Mouse (Mus musculus) heart, embryonic 16.5 days (tissue): ENCODE data around the gene Cep85l. TPM values are rescaled to one million over a fixed set of nuclear protein-coding genes. Genes with fewer than 3 reads are reported as not detected.

Experiments used
- ATAC-seq: fragments of 200-750 bp; cut with Nextera tagmentation; replicated peaks from 2 replicates; pipeline ENCODE4 v1.8.0; 2017; ENCODE audit warnings: moderate number of reproducible peaks; ENCODE audit not compliant: insufficient read depth, low FRiP score; ENCODE audit errors: extremely low read depth
- H3K27ac ChIP-seq: fragments of 300-500 bp; sonication (generic); 2 replicates; pipeline ENCODE4 v1.5.1; 2014; ENCODE audit warnings: mild to moderate bottlenecking, low read length, control low read depth, moderate library complexity
- H3K27me3 ChIP-seq: fragments of 300-500 bp; sonication (generic); 2 replicates; pipeline ENCODE4 v1.6.1; 2014; ENCODE audit warnings: low read length, mixed read lengths; ENCODE audit not compliant: control insufficient read depth, insufficient read depth
- H3K36me3 ChIP-seq: fragments of 300-500 bp; sonication (generic); 2 replicates; pipeline ENCODE4 v1.6.1; 2014; ENCODE audit not compliant: control insufficient read depth, insufficient read depth
- H3K4me1 ChIP-seq: fragments of 300-500 bp; sonication (generic); 2 replicates; pipeline ENCODE4 v1.6.1; 2014; ENCODE audit warnings: low read length, mixed read lengths; ENCODE audit not compliant: control insufficient read depth, insufficient read depth
- H3K4me2 ChIP-seq: fragments of 300-500 bp; sonication (generic); 2 replicates; pipeline ENCODE4 v1.6.1; 2014; ENCODE audit warnings: low read depth, mild to moderate bottlenecking, control low read depth, low read length
- H3K4me3 ChIP-seq: fragments of 300-500 bp; sonication (generic); 2 replicates; pipeline ENCODE4 v1.5.1; 2014; ENCODE audit warnings: mild to moderate bottlenecking, control low read depth, low read length
- H3K9ac ChIP-seq: fragments of 300-500 bp; sonication (generic); 2 replicates; pipeline ENCODE4 v1.6.1; 2014; ENCODE audit warnings: low read length, control low read depth
- H3K9me3 ChIP-seq: fragments of 300-500 bp; sonication (generic); replicated peaks from 2 replicates; pipeline ENCODE4 v1.6.1; 2016; ENCODE audit warnings: low read length; ENCODE audit not compliant: control insufficient read depth
- WGBS: fragments of 180-500 bp; shearing (Covaris S2); extraction: QIAGEN DNeasy Blood & Tissue Kit; methylation state at CpG from one replicate; pipeline ENCODE4 v1.1.7; 2014; 5-methylcytosine and 5-hydroxymethylcytosine counted together
- polyA plus RNA-seq: library from polyadenylated mRNA; unstranded; fragments of >200 nt; fragmentation: Nextera tagmentation; extraction: Ambion mirVana; gene quantifications from 2 replicates; pipeline ENCODE4 v1.2.1, GENCODE M21; 2015

The Cep85l gene
- polyA plus RNA-seq, 1 experiment from 2014 or later = 4.7 TPM

GRCm38 (mm10) chr10:53416152-53416712 is 36.5 kb upstream of the Cep85l start:
- Histone ChIP-seq H3K27me3 (no peaks in the 10 kb centered on the region), H3K9ac (no peak overlapping the region), H3K9me3 (no peaks in the 10 kb centered on the region), H3K36me3 (no peaks in the 10 kb centered on the region), H3K4me1 (peaks cover 5% of the 10 kb centered on the region), H3K27ac (no peak overlapping the region), H3K4me2 (no peak overlapping the region), H3K4me3 (no peak overlapping the region)
- no peak for ATAC-seq
- WGBS = 70% methylated on average over 9 of the region's 9 CpGs

GRCm38 (mm10) chr10:53415252-53415651 is 35.5 kb upstream of the Cep85l start:
- Histone ChIP-seq H3K9me3 (no peaks in the 10 kb centered on the region), H3K27ac (no peak overlapping the region), H3K27me3 (no peaks in the 10 kb centered on the region), H3K36me3 (no peaks in the 10 kb centered on the region), H3K9ac (no peak overlapping the region), H3K4me1 (peaks cover 4% of the 10 kb centered on the region), H3K4me3 (no peak overlapping the region), H3K4me2 (no peak overlapping the region)
- 68% methylated on average over 9 of the region's 9 CpGs for WGBS
- no peak for ATAC-seq

GRCm38 (mm10) chr10:53414092-53415085 is 34.6 kb upstream of the Cep85l start:
- no peak overlapping the region for H3K4me2 ChIP-seq
- 0 out of 2 replicates have a peak, but pooled peaks have one; percentile 35 for ATAC-seq

GRCm38 (mm10) chr10:53412936-53413335 is 33.2 kb upstream of the Cep85l start:
- Histone ChIP-seq H3K36me3 (no peaks in the 10 kb centered on the region), H3K27me3 (no peaks in the 10 kb centered on the region), H3K9me3 (no peaks in the 10 kb centered on the region), H3K4me2 (no peak overlapping the region), H3K27ac (no peak overlapping the region), H3K4me1 (peaks cover 4% of the 10 kb centered on the region), H3K9ac (no peak overlapping the region), H3K4me3 (no peak overlapping the region)
- 86% methylated on average over 3 of the region's 3 CpGs for WGBS
- ATAC-seq = no peak

More at GRCm38 (mm10) chr10:53414092-53415085, 34.6 kb upstream of the Cep85l start:
- WGBS = 40% methylated on average over 6 of the region's 6 CpGs
- H3K36me3 ChIP-seq = no peaks in the 10 kb centered on the region
- peak overlapping the region; percentile 15 for H3K27ac ChIP-seq
- peaks cover 4% of the 10 kb centered on the region for H3K4me1 ChIP-seq
- H3K4me3 ChIP-seq = no peak overlapping the region
- H3K9ac ChIP-seq = no peak overlapping the region
- no peaks in the 10 kb centered on the region for H3K27me3 ChIP-seq
- H3K9me3 ChIP-seq = no peaks in the 10 kb centered on the region

GRCm38 (mm10) chr10:53412165-53412564 is 32.4 kb upstream of the Cep85l start:
- Histone ChIP-seq H3K9ac (no peak overlapping the region), H3K9me3 (no peaks in the 10 kb centered on the region), H3K4me1 (peaks cover 4% of the 10 kb centered on the region), H3K27me3 (no peaks in the 10 kb centered on the region), H3K4me2 (no peak overlapping the region), H3K4me3 (no peak overlapping the region), H3K27ac (no peak overlapping the region), H3K36me3 (no peaks in the 10 kb centered on the region)
- no peak for ATAC-seq
- 78% methylated on average over 2 of the region's 2 CpGs for WGBS

- Histone ChIP-seq H3K36me3 (no peaks in the 10 kb centered on the region), H3K4me3 (no peak overlapping the region), H3K4me1 (no peaks in the 10 kb centered on the region; the same call in 1 of the 2 replicates), H3K27me3 (no peaks in the 10 kb centered on the region), H3K27ac (no peak overlapping the region), H3K9ac (no peak overlapping the region), H3K4me2 (no peak overlapping the region), H3K9me3 (no peaks in the 10 kb centered on the region)
- ATAC-seq = peak; percentile 75
- WGBS = 28% methylated on average over 2 of the region's 2 CpGs
These were observed 31.1 kb upstream of the Cep85l start for GRCm38 (mm10) chr10:53410831-53411230.

- Histone ChIP-seq H3K9me3 (no peaks in the 10 kb centered on the region), H3K27me3 (no peaks in the 10 kb centered on the region), H3K4me1 (no peaks in the 10 kb centered on the region; the same call in 1 of the 2 replicates), H3K36me3 (no peaks in the 10 kb centered on the region), H3K27ac (no peak overlapping the region), H3K9ac (no peak overlapping the region), H3K4me2 (no peak overlapping the region), H3K4me3 (no peak overlapping the region)
- 90% methylated on average over 4 of the region's 4 CpGs for WGBS
- no peak for ATAC-seq
These were observed 27.7 kb upstream of the Cep85l start for GRCm38 (mm10) chr10:53407422-53407821.

GRCm38 (mm10) chr10:53406845-53407244 is 27.1 kb upstream of the Cep85l start:
- 83% methylated on average over 2 of the region's 2 CpGs for WGBS
- Histone ChIP-seq H3K27ac (no peak overlapping the region), H3K9ac (no peak overlapping the region), H3K9me3 (no peaks in the 10 kb centered on the region), H3K27me3 (no peaks in the 10 kb centered on the region), H3K4me2 (no peak overlapping the region), H3K36me3 (no peaks in the 10 kb centered on the region), H3K4me3 (no peak overlapping the region), H3K4me1 (no peaks in the 10 kb centered on the region; the same call in 1 of the 2 replicates)
- no peak for ATAC-seq

GRCm38 (mm10) chr10:53402293-53402692 is 22.5 kb upstream of the Cep85l start:
- no peaks in the 10 kb centered on the region for H3K27me3 ChIP-seq
- H3K27ac ChIP-seq = no peak overlapping the region
- H3K4me3 ChIP-seq = no peak overlapping the region
- H3K36me3 ChIP-seq = no peaks in the 10 kb centered on the region
- no peaks in the 10 kb centered on the region for H3K9me3 ChIP-seq
- no peak overlapping the region for H3K4me2 ChIP-seq
- no peak overlapping the region for H3K9ac ChIP-seq
- H3K4me1 ChIP-seq = peaks cover 19% of the 10 kb centered on the region
- ATAC-seq = no peak
